Mouse (Mus musculus) ES-Bruce4 (cell line): Measurements from ENCODE around the gene Rpl19.

Experiments used
- CTCF ChIP-seq: IDR thresholded peaks from one replicate; pipeline ENCODE4 v1.8.1; 2011; ENCODE audit warnings: low read depth, low read length
- EP300 ChIP-seq: IDR thresholded peaks from 2 replicates; pipeline ENCODE4 v1.6.1; 2011; ENCODE audit warnings: low read depth, low read length; ENCODE audit not compliant: insufficient read depth
- POLR2A ChIP-seq: IDR thresholded peaks from one replicate; pipeline ENCODE4 v1.8.1; 2011; ENCODE audit warnings: low read length; ENCODE audit not compliant: insufficient read depth

GRCm38 (mm10) chr11:97998074-97998793 lies 28.3 kb upstream of the Rpl19 start:
- TF ChIP-seq CTCF (no peak), EP300 (no peak), POLR2A (no peak)
